Mouse (Mus musculus) B cell, adult (primary cell): ENCODE measurements around the gene Ppp1r13l. TPM values are rescaled to one million over a fixed set of nuclear protein-coding genes. Genes with fewer than 3 reads are reported as not detected.

Experiments
- total RNA-seq: library from RNA; stranded (reverse); gene quantifications from 4 replicates; pipeline ENCODE4 v1.2.4, GENCODE M21; 2023; ENCODE audit not compliant: inconsistent age

The Ppp1r13l gene
- 0.54 to 2.1 TPM (median 0.86 TPM) in 4 replicates for total RNA-seq

DNA sequence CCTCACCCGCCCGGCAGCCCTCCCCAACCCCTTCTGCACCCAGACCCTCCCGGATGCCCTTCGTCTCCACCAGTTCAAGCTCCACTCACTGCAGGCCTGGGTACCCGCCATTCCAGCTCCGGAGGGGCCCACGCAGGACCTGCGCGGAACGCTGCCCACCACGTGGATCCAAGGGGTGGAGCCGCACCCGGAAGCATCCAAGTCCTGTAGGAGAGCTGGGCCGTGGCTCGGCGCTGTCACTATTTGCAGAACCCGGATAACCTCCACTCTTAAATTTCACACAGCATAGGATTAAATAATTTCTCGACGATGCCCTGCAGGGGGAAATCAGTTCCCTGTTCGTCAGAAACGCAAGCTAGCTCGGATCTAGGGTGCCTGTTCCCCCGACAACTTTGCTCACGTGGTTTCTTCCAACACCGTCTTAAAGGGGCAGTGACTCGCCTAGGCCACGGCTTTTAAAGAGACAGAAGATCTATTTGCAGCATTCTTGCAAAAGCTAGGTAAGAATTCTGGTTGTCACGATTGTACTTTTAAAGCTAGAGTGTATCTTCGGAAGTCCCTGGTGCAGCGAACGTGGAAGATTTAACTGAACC is at the start of gene Ppp1r13l, which contains the start of gene Cd3eap:
Gene Ppp1r13l (plus strand): TSS at position 451 of the 593 bp plus-strand sequence.
Gene Cd3eap (minus strand): TSS at position 185 of the 593 bp plus-strand sequence.

DNA sequence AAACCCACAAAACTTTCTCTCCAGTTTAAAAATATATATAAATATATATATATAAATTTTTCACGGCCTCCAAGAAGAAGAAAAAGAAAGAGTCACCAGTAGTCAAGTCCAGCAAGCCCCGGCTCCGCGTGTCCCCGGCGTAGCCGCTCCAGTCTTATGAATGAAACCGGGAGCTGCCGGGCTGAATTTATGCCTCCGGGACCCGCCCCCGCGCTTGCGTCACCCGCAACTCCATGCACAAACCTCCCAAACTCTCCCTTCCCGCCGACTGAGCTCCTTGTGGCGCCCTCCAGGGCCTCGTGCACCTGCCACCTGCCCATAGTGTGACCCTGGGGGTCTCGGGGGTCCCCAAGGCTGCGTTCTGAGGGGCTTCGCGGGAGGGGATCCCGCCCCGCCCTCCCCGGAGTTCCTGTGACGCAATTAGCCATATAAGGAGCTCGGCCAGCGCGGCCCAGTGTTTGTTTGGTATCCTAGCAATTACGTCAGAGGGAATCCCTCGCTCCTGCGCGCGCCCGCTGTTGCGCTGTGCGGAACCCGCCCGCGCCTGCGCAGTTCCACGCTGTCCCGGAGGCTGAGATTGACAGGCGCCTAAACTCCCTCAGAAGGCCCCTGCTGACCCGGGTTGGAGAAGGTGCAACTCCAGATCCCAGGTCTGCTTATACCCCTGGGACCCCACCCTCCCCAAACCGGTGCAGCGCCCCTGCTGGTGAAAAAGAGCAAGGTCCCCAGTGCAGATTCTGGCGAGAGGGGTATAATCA is 49.5 kb upstream of the Ppp1r13l start, which contains the start of gene Fosb:
Gene Fosb (minus strand): TSS at position 168 of the 758 bp plus-strand sequence.

DNA sequence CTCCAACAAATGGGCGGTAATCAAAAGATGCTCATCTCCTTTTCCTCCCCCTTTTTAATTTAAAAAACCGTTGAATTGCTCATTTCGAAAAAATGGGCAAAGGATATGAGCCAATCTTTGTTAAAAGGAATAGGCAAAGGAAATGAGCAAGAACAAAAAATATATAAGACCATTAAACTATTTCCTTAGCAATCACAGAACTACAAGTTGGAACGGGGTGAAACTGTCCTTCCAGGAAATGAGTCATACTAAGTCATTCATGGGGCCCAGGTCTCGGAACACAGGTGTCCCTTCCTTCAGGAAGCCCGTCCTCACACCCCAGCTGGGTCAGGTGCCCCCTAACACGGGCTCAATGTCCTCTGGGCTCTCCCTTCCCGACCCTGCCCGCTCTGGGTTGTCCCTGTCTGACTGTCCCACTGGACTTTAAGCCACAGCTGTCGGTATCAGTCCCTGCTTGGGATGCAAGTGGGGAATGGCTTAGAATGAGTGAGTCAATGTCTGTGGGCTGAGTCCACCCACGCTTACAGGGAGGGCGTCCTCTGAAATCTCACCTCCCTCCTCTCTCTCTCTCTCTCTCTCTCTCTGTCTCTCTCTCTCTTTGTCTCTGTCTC is 15.2 kb upstream of the Ppp1r13l start, which contains the start of gene Ercc1:
Gene Ercc1 (plus strand): TSS at position 542 of the 611 bp plus-strand sequence.

DNA sequence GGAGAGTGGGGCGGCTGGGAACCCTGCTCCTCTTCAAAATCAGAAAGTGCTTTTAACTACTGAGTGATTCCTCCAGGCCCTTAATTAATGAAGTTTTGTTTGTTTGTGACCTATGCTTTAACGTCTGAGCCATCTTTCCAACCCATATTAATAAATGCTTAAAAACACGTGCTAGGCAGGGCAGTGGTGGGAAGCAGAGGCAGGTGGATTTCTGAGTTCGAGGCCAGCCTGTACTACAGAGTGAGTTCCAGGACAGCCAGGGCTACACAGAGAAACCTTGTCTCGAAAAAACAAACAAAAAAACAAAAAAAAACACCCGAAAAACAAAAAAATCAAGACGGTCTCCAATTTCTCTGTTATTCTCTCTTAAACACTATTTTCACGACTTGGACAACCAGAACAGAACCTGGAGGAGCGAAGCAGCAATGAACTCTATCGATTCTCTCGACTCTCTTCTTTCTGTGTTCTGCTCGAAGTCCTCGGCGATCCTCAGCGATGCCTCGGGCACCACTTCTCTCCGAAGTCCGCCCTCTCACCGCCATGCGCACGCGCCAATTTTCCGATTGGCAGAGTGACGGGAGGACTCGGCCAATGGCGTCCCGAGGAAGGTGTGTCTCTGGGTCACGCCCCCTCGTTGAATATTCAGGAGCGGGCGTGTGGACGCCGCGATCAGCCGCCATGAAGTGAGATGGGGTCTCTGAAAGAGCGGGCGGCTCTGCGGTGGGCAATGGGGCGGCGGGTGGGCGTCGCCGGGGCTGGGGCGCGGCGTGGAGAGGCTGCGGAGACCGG is 22.0 kb downstream of the Ppp1r13l start, which contains the start of gene Ercc2:
Gene Ercc2 (plus strand): TSS at position 634 of the 789 bp plus-strand sequence.

DNA sequence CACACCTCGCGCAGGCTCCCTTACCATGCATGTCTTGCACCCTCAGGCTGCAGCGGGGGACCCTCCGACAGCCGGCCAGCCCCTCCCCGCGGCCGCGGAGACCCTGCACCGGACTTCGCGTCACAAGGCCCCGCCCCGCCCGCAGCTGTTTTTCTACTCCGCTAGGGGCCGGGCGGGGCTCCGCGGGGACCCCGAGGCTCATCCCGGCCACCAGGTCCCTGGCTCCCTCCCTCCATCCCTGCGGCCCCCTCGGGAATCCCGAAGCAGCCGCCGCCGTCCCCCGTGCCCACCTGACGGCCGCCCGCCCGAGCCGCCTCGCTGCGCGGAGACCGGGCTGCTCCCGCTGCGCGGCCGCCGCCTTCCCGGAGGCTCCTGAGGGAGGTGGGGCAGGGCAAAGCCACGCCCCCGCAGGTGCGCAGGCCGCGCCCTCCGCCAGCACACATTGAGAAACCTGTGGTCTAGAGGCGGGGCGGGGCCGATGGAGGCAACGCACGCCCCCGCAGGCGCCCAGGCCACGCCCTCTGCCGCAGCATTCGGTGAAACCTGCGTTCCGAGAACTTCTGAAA is 44.3 kb downstream of the Ppp1r13l start, which contains the start of gene Klc3:
Gene Klc3 (minus strand): TSS at position 374 of the 566 bp plus-strand sequence.

DNA sequence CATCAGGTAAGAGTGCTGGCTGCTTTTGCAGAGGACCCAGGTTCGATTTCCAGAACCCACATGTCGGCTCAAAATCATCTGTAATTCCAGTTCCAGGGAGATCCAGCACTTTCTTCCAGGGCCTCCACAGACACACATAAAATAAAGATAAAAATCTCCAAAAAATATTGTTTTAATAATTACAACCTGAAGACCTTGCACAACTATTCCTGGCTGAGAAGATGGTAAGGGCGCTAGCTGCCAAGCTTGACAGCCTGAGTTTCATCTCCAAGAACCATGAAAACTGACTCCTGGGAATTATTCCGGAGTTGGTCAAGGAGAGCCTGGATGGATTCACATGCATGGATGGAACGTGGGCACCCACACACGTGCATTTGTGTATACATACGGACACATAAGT is 44.9 kb downstream of the Ppp1r13l start, which contains the start of gene Ckm:
Gene Ckm (plus strand): TSS at position 301 of the 400 bp plus-strand sequence.

Other genes starting within 250 kb of the Ppp1r13l start
- 0.12 TPM in 1 of 4 replicates, not detected in the others for gene Gm4969, start 241.4 kb upstream of the Ppp1r13l start, total RNA-seq
- 25.7 to 28.5 TPM (median 26.6 TPM) in 4 replicates for gene Fbxo46, start 239.9 kb upstream of the Ppp1r13l start, total RNA-seq
- gene Qpctl, start 210.5 kb upstream of the Ppp1r13l start, total RNA-seq = 10.1 to 12.4 TPM (median 10.5 TPM) in 4 replicates
- gene Snrpd2, start 210.0 kb upstream of the Ppp1r13l start, total RNA-seq = 91.1 to 103 TPM (median 97.6 TPM) in 4 replicates
- gene Gipr, start 193.6 kb upstream of the Ppp1r13l start, total RNA-seq = not detected in 4 replicates
- gene Eml2, start 183.3 kb upstream of the Ppp1r13l start, total RNA-seq = 20.8 to 29.3 TPM (median 27.0 TPM) in 4 replicates
- 0.16 TPM in 1 of 4 replicates, not detected in the others for gene Gpr4, start 147.2 kb upstream of the Ppp1r13l start, total RNA-seq
- gene Opa3, start 131.4 kb upstream of the Ppp1r13l start, total RNA-seq = 46.7 to 54.6 TPM (median 48.7 TPM) in 4 replicates
- 349 to 378 TPM (median 355 TPM) in 4 replicates for gene Vasp, start 87.9 kb upstream of the Ppp1r13l start, total RNA-seq
- gene Ppm1n, start 79.7 kb upstream of the Ppp1r13l start, total RNA-seq = 0.64 TPM in 1 of 4 replicates, not detected in the others
- gene Rtn2, start 77.1 kb upstream of the Ppp1r13l start, total RNA-seq = 0.24 TPM in 1 of 4 replicates, not detected in the others
- 2,334 to 3,047 TPM (median 2,835 TPM) in 4 replicates for gene Fosb, start 49.7 kb upstream of the Ppp1r13l start, total RNA-seq
- gene Ercc1, start 15.0 kb upstream of the Ppp1r13l start, total RNA-seq = 66.5 to 73.8 TPM (median 68.8 TPM) in 4 replicates
- 6.2 to 8.3 TPM (median 7.5 TPM) in 4 replicates for gene Cd3eap, start 266 bp upstream of the Ppp1r13l start, total RNA-seq
- 66.6 to 74.4 TPM (median 69.9 TPM) in 4 replicates for gene Ercc2, start 22.3 kb downstream of the Ppp1r13l start, total RNA-seq
- gene Klc3, start 44.4 kb downstream of the Ppp1r13l start, total RNA-seq = 1.8 to 4.2 TPM (median 2.4 TPM) in 4 replicates
- 0.42 TPM in 1 of 4 replicates, not detected in the others for gene Ckm, start 45.0 kb downstream of the Ppp1r13l start, total RNA-seq
- 25.7 to 29.5 TPM (median 27.5 TPM) in 4 replicates for gene Mark4, start 99.1 kb downstream of the Ppp1r13l start, total RNA-seq
- not detected in 4 replicates for gene Exoc3l2, start 103.6 kb downstream of the Ppp1r13l start, total RNA-seq
- 4.9 to 6.9 TPM (median 6.1 TPM) in 4 replicates for gene Bloc1s3, start 148.6 kb downstream of the Ppp1r13l start, total RNA-seq
- 25.7 to 35.6 TPM (median 30.6 TPM) in 4 replicates for gene Trappc6a, start 148.6 kb downstream of the Ppp1r13l start, total RNA-seq
- gene Nkpd1, start 158.1 kb downstream of the Ppp1r13l start, total RNA-seq = 0.39 to 0.57 TPM (median 0.42 TPM) in 3 of 4 replicates, not detected in the other
- 50.2 to 62.6 TPM (median 55.2 TPM) in 4 replicates for gene Ppp1r37, start 203.3 kb downstream of the Ppp1r13l start, total RNA-seq
- 11.5 to 13.5 TPM (median 12.6 TPM) in 4 replicates for gene Zfp296, start 217.5 kb downstream of the Ppp1r13l start, total RNA-seq
- gene Gemin7, start 217.8 kb downstream of the Ppp1r13l start, total RNA-seq = 75.7 to 86.9 TPM (median 84.1 TPM) in 4 replicates
- gene Clasrp, start 244.7 kb downstream of the Ppp1r13l start, total RNA-seq = 100 to 118 TPM (median 109 TPM) in 4 replicates